Mouse (Mus musculus) megakaryocyte, embryonic 14.5 days (primary cell): ENCODE measurements around the gene Ccdc62. TPM values are rescaled to one million over a fixed set of nuclear protein-coding genes. Genes with fewer than 3 reads are reported as not detected.

Source experiments
- H3K27me3 ChIP-seq: replicated peaks from 2 replicates; pipeline ENCODE3; 2012; ENCODE audit warnings: inconsistent platforms
- H3K36me3 ChIP-seq: replicated peaks from 2 replicates; pipeline ENCODE3; 2012; ENCODE audit warnings: low read length, inconsistent platforms, mixed read lengths
- H3K4me1 ChIP-seq: 2 replicates; pipeline ENCODE4 v1.6.1; 2012; ENCODE audit warnings: inconsistent platforms
- H3K4me3 ChIP-seq: replicated peaks from 2 replicates; pipeline ENCODE3; 2012; ENCODE audit warnings: moderate library complexity, mild to moderate bottlenecking, inconsistent platforms
- H3K9me3 ChIP-seq: 2 replicates; pipeline ENCODE4 v1.6.1; 2012; ENCODE audit warnings: inconsistent platforms
- FLI1 ChIP-seq: IDR thresholded peaks from 2 replicates; pipeline ENCODE4 v1.6.1; 2012; ENCODE audit warnings: low read length, inconsistent platforms, mixed read lengths
- GATA1 ChIP-seq: IDR thresholded peaks from 3 replicates; pipeline ENCODE4 v1.6.1; 2012; ENCODE audit warnings: mixed read lengths, low read length, inconsistent platforms, borderline replicate concordance
- polyA plus RNA-seq: library from polyadenylated mRNA; stranded (reverse); fragments of >175 nt; gene quantifications from 2 replicates; pipeline ENCODE4 v1.2.3, GENCODE M21; 2012; ENCODE audit warnings: low replicate concordance; ENCODE audit not compliant: insufficient read depth

Ccdc62 gene
- polyA plus RNA-seq, 1 experiment: 2.1 TPM

DNA sequence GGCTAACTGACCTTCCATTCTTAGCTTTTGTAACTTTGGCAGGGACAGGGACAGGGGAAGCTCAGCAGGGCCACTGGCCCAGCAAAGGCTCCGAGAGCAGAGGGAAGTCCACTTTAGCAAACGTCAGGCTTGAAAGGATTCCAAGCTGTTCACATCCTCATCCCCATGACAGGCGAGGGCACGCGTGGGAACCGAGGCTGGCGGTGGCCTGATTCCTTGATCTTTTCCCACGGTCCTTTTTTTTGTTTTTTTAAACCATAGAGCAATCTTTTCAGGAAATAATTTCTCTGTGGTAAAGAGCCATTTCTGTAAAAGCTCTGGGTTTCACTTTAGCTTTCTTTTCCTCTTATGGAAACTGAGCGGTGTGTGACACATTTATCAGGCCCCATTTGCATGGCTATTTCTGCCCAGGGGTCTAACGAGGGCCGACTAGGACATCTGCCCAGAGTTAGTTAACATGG lies 84.3 kb downstream of the Ccdc62 start:
- H3K4me3 ChIP-seq: peak overlapping the region; percentile 81
- peaks cover 80% of the 10 kb centered on the region for H3K36me3 ChIP-seq
- no peaks in the 10 kb centered on the region for H3K27me3 ChIP-seq
- TF ChIP-seq GATA1 (no peak), FLI1 (no peak)
- H3K4me1 ChIP-seq: peaks cover 100% of the 10 kb centered on the region
- H3K9me3 ChIP-seq: no peaks in the 10 kb centered on the region

DNA sequence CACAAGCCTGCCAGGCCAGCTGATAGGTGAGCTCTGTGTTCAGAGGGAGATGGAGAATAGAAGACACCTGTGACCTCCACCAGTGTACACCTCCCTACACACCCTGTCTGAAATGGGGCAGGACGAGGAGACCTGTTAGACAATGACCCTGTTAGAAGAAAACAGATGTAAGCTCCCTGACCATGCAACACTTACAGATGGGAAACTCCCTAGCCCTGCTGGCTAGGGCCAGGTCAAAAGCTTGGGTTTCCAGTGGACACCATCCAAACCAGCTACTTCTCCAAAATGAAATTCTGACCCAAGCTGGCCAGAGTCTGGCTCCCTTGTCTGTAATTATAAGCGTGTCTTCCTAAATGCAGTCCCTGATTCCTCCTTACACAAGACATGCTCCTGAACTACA lies 85.2 kb downstream of the Ccdc62 start:
- TF ChIP-seq GATA1 (no peak), FLI1 (no peak)
- peaks cover 80% of the 10 kb centered on the region for H3K36me3 ChIP-seq
- no peaks in the 10 kb centered on the region for H3K9me3 ChIP-seq
- no peaks in the 10 kb centered on the region for H3K27me3 ChIP-seq
- H3K4me1 ChIP-seq: peaks cover 100% of the 10 kb centered on the region
- peak overlapping the region; percentile 81 for H3K4me3 ChIP-seq

DNA sequence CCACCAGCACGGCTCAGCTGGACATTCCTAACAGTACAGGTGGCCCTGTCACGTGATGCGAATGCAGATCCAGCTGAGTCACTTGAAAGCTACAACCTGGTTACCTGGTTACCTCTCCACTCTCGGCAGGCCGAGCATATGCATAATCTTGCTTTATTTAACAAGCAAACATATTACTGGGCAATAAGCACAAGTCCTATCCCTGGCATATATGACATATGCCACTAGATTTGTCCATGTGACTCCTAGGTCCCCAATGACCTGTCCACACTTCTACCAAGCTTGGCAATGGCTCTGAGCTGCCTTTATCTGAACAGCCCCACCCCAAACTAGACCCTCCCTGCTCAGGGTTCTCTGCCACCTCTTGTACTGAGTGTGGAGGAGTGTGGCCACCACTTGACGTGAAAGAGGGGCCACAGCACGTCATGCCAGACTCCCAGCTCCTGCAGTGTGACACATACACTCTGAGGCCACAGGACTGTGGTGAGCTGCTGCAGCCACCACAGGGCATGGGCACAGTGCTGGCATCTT lies 85.9 kb downstream of the Ccdc62 start:
- Histone ChIP-seq H3K4me3 (peak overlapping the region; percentile 89), H3K36me3 (peaks cover 81% of the 10 kb centered on the region), H3K27me3 (no peaks in the 10 kb centered on the region), H3K9me3 (no peaks in the 10 kb centered on the region), H3K4me1 (peaks cover 100% of the 10 kb centered on the region)
- TF ChIP-seq FLI1: no peak
- TF ChIP-seq GATA1: no peak

GRCm38 (mm10) chr5:124017941-124018340 lies 87.5 kb downstream of the Ccdc62 start:
- Histone ChIP-seq H3K36me3 (peaks cover 79% of the 10 kb centered on the region), H3K4me3 (peak overlapping the region; percentile 89), H3K4me1 (peaks cover 100% of the 10 kb centered on the region), H3K27me3 (no peaks in the 10 kb centered on the region), H3K9me3 (no peaks in the 10 kb centered on the region)
- TF ChIP-seq FLI1: no peak
- TF ChIP-seq GATA1: no peak

GRCm38 (mm10) chr5:124018651-124019050 lies 88.2 kb downstream of the Ccdc62 start:
- H3K9me3 ChIP-seq: no peaks in the 10 kb centered on the region
- H3K27me3 ChIP-seq: no peaks in the 10 kb centered on the region
- peak overlapping the region; percentile 89 for H3K4me3 ChIP-seq
- H3K36me3 ChIP-seq: peaks cover 78% of the 10 kb centered on the region
- no peak for TF ChIP-seq FLI1
- peaks cover 100% of the 10 kb centered on the region for H3K4me1 ChIP-seq

Other genes starting within 250 kb of the Ccdc62 start
- gene Clip1, start 246.1 kb upstream of the Ccdc62 start, polyA plus RNA-seq: 3.7 TPM in 1 of 2 replicates, not detected in the other
- gene Zcchc8, start 209.6 kb upstream of the Ccdc62 start, polyA plus RNA-seq: 24.3 and 25.8 TPM in 2 replicates
- gene Rsrc2, start 181.3 kb upstream of the Ccdc62 start, polyA plus RNA-seq: 15.1 TPM in 1 of 2 replicates, not detected in the other
- 0.78 TPM in 1 of 2 replicates, not detected in the other for gene Kntc1, start 181.0 kb upstream of the Ccdc62 start, polyA plus RNA-seq
- gene Hcar2, start 65.2 kb upstream of the Ccdc62 start, polyA plus RNA-seq: not detected in 2 replicates
- gene Hcar1, start 50.7 kb upstream of the Ccdc62 start, polyA plus RNA-seq: 0.50 TPM in 1 of 2 replicates, not detected in the other
- 3.0 and 91.3 TPM in 2 replicates for gene Denr, start 23.5 kb upstream of the Ccdc62 start, polyA plus RNA-seq
- not detected in 2 replicates for gene Gm43518, start 3.3 kb upstream of the Ccdc62 start, polyA plus RNA-seq
- 5.4 and 11.0 TPM in 2 replicates for gene Hip1r, start 42.9 kb downstream of the Ccdc62 start, polyA plus RNA-seq
- 437 and 1,468 TPM in 2 replicates for gene Vps37b, start 101.6 kb downstream of the Ccdc62 start, polyA plus RNA-seq
- gene Abcb9, start 165.1 kb downstream of the Ccdc62 start, polyA plus RNA-seq: 23.8 and 51.5 TPM in 2 replicates
- 77.8 and 102 TPM in 2 replicates for gene Ogfod2, start 181.6 kb downstream of the Ccdc62 start, polyA plus RNA-seq
- gene Arl6ip4, start 185.4 kb downstream of the Ccdc62 start, polyA plus RNA-seq: 141 and 205 TPM in 2 replicates